Mouse (Mus musculus) kidney, adult 2 months (tissue): ENCODE results near the gene Adgrg2. TPM values are rescaled to one million over a fixed set of nuclear protein-coding genes. Genes with fewer than 3 reads are reported as not detected.

ENCODE experiments used
- DNase-seq: peaks from one replicate; pipeline ENCODE4 v3.0.0; 2021
- H3K27ac ChIP-seq: fragments of 200-500 bp; 2 replicates; pipeline ENCODE4 v1.5.1; 2012; ENCODE audit warnings: low read depth, low read length, control low read depth, inconsistent platforms; ENCODE audit not compliant: insufficient read depth
- H3K27me3 ChIP-seq: fragments of 200-500 bp; replicated peaks from 2 replicates; pipeline ENCODE4 v1.6.1; 2012; ENCODE audit warnings: mild to moderate bottlenecking, moderate library complexity, low read length, inconsistent platforms; ENCODE audit not compliant: control insufficient read depth, insufficient read depth
- H3K36me3 ChIP-seq: fragments of 200-500 bp; 2 replicates; pipeline ENCODE4 v1.6.1; 2012; ENCODE audit warnings: mild to moderate bottlenecking, moderate library complexity, low read length, inconsistent platforms; ENCODE audit not compliant: control insufficient read depth, insufficient read depth
- H3K4me1 ChIP-seq: fragments of 200-500 bp; 2 replicates; pipeline ENCODE4 v1.6.1; 2011; ENCODE audit warnings: low read length; ENCODE audit not compliant: control insufficient read depth, insufficient read depth
- H3K4me3 ChIP-seq: fragments of 200-500 bp; 2 replicates; pipeline ENCODE4 v1.5.1; 2011; ENCODE audit warnings: mild to moderate bottlenecking, low read depth, low read length, control low read depth; ENCODE audit not compliant: insufficient read depth
- CTCF ChIP-seq: fragments of 200-500 bp; conservative IDR thresholded peaks from 2 replicates; pipeline ENCODE4 v1.5.1; 2011; ENCODE audit warnings: low read depth, mild to moderate bottlenecking, control low read depth, low read length, moderate library complexity, mixed read lengths; ENCODE audit not compliant: insufficient read depth, insufficient read length
- POLR2A ChIP-seq: fragments of 200-500 bp; IDR thresholded peaks from one replicate; pipeline ENCODE4 v1.6.1; 2011; ENCODE audit warnings: low read depth, low read length, control low read depth
- WGBS: fragments of 180-500 bp; shearing (Covaris S2); methylation state at CpG from one replicate; pipeline ENCODE4 v1.1.7; 2018; 5-methylcytosine and 5-hydroxymethylcytosine counted together
- polyA plus RNA-seq: library from polyadenylated mRNA; depleted of rRNA; stranded (reverse); fragments of >200 nt; gene quantifications from 2 replicates; pipeline ENCODE4 v1.2.3, GENCODE M21; 2012; rRNA removed

Gene Adgrg2
- 0.44 and 0.62 TPM in 2 replicates for polyA plus RNA-seq

GRCm38 (mm10) chrX:160390464-160390956 lies at the start of gene Adgrg2:
Gene Adgrg2, plus strand, starts transcription at chrX:160390690.
- no peak for TF ChIP-seq CTCF
- TF ChIP-seq POLR2A: no peak
- H3K4me3 ChIP-seq: peak within 1 kb of the TSS; percentile 41
- H3K36me3 ChIP-seq: no peaks in the 10 kb centered on the region
- 4% methylated on average over 36 of the region's 42 CpGs for WGBS
- H3K27me3 ChIP-seq: 0 out of 2 replicates have a peak, but pooled peaks cover 1% of the 10 kb centered on the region
- H3K4me1 ChIP-seq: no peaks in the 10 kb centered on the region
- no peak within 1 kb of the TSS for H3K27ac ChIP-seq
- DNase-seq: no peak

GRCm38 (mm10) chrX:160350995-160351394 lies 39.5 kb upstream of the Adgrg2 start:
- no peak overlapping the region for H3K27ac ChIP-seq
- no peaks in the 10 kb centered on the region for H3K27me3 ChIP-seq
- no peak for DNase-seq
- H3K36me3 ChIP-seq: no peaks in the 10 kb centered on the region
- TF ChIP-seq POLR2A: no peak
- no peak for TF ChIP-seq CTCF
- H3K4me3 ChIP-seq: no peak overlapping the region
- no peaks in the 10 kb centered on the region for H3K4me1 ChIP-seq
- WGBS: 55% methylated on average over 7 of the region's 7 CpGs

- no peaks in the 10 kb centered on the region for H3K4me1 ChIP-seq
- DNase-seq: no peak
- no peak for TF ChIP-seq CTCF
- no peak for TF ChIP-seq POLR2A
- no peaks in the 10 kb centered on the region for H3K36me3 ChIP-seq
- no peak overlapping the region for H3K4me3 ChIP-seq
- WGBS: 65% methylated on average over 1 of the region's 1 CpGs
- H3K27me3 ChIP-seq: no peaks in the 10 kb centered on the region
- H3K27ac ChIP-seq: no peak overlapping the region
Observed at GRCm38 (mm10) chrX:160351967-160352677, 38.4 kb upstream of the Adgrg2 start.

- no peaks in the 10 kb centered on the region for H3K36me3 ChIP-seq
- no peaks in the 10 kb centered on the region for H3K27me3 ChIP-seq
- TF ChIP-seq POLR2A (no peak), CTCF (no peak)
- WGBS: 61% methylated on average over 6 of the region's 6 CpGs
- no peak overlapping the region for H3K4me3 ChIP-seq
- no peak overlapping the region for H3K27ac ChIP-seq
- H3K4me1 ChIP-seq: no peaks in the 10 kb centered on the region
- no peak for DNase-seq
Observed at GRCm38 (mm10) chrX:160384748-160385501, 5.6 kb upstream of the Adgrg2 start.

- H3K4me1 ChIP-seq: no peaks in the 10 kb centered on the region
- no peak overlapping the region for H3K4me3 ChIP-seq
- no peak overlapping the region for H3K27ac ChIP-seq
- 0 out of 2 replicates have a peak, but pooled peaks cover 1% of the 10 kb centered on the region for H3K27me3 ChIP-seq
- no peak for DNase-seq
- TF ChIP-seq CTCF (no peak), POLR2A (no peak)
- H3K36me3 ChIP-seq: no peaks in the 10 kb centered on the region
- WGBS: 90% methylated on average over 1 of the region's 1 CpGs
Observed at GRCm38 (mm10) chrX:160385502-160385772, 5.1 kb upstream of the Adgrg2 start.

- no peak overlapping the region for H3K27ac ChIP-seq
- H3K27me3 ChIP-seq: no peaks in the 10 kb centered on the region
- WGBS: 56% methylated on average over 4 of the region's 4 CpGs
Observed at GRCm38 (mm10) chrX:160412930-160413453, 22.5 kb downstream of the Adgrg2 start.

GRCm38 (mm10) chrX:160413881-160414395 lies 23.4 kb downstream of the Adgrg2 start:
- H3K27ac ChIP-seq: no peak overlapping the region
- H3K27me3 ChIP-seq: no peaks in the 10 kb centered on the region
- no peaks in the 10 kb centered on the region for H3K36me3 ChIP-seq
- WGBS: 57% methylated on average over 7 of the region's 7 CpGs
- no peaks in the 10 kb centered on the region for H3K4me1 ChIP-seq
- no peak overlapping the region for H3K4me3 ChIP-seq
- TF ChIP-seq CTCF: no peak
- peak; percentile 14 for DNase-seq

More at GRCm38 (mm10) chrX:160412930-160413453, 22.5 kb downstream of the Adgrg2 start:
- DNase-seq: peak; percentile 26
- H3K4me1 ChIP-seq: no peaks in the 10 kb centered on the region
- TF ChIP-seq POLR2A: no peak
- no peak for TF ChIP-seq CTCF
- no peak overlapping the region for H3K4me3 ChIP-seq
- H3K36me3 ChIP-seq: no peaks in the 10 kb centered on the region
